Mouse (Mus musculus) bone marrow, adult 2 months (tissue): ENCODE measurements around the gene Pde4d. TPM values are rescaled to one million over a fixed set of nuclear protein-coding genes. Genes with fewer than 3 reads are reported as not detected.

Experiments
- H3K27ac ChIP-seq: fragments of 200-500 bp; 2 replicates; pipeline ENCODE4 v1.5.1; 2012; ENCODE audit warnings: low read depth, mild to moderate bottlenecking, control low read depth, inconsistent platforms, low read length; ENCODE audit not compliant: control insufficient read depth, poor library complexity, insufficient read depth
- H3K4me1 ChIP-seq: fragments of 200-500 bp; 2 replicates; pipeline ENCODE4 v1.6.1; 2011; ENCODE audit warnings: low read length; ENCODE audit not compliant: control insufficient read depth, insufficient read depth
- H3K4me3 ChIP-seq: fragments of 200-500 bp; replicated peaks from 2 replicates; pipeline ENCODE3; 2011; ENCODE audit warnings: mild to moderate bottlenecking, low read depth, low read length, control low read depth; ENCODE audit not compliant: control insufficient read depth
- CTCF ChIP-seq: fragments of 200-500 bp; IDR thresholded peaks from 2 replicates; pipeline ENCODE4 v1.5.1; 2011; ENCODE audit warnings: low read length, control low read depth; ENCODE audit not compliant: control insufficient read depth, insufficient read depth
- POLR2A ChIP-seq: fragments of 200-500 bp; IDR thresholded peaks from 2 replicates; pipeline ENCODE4 v1.6.1; 2011; ENCODE audit warnings: low read depth, mild to moderate bottlenecking, control low read depth, low read length, borderline replicate concordance; ENCODE audit not compliant: control insufficient read depth
- WGBS: fragments of 180-500 bp; shearing (Covaris S2); methylation state at CpG from one replicate; pipeline ENCODE4 v1.1.7; 2018; 5-methylcytosine and 5-hydroxymethylcytosine counted together
- polyA plus RNA-seq: library from polyadenylated mRNA; stranded (reverse); fragments of >200 nt; gene quantifications from 2 replicates; pipeline ENCODE4 v1.2.4, GENCODE M21; 2011; ENCODE audit warnings: low replicate concordance; ENCODE audit not compliant: missing spikeins, insufficient read depth, insufficient read length

The Pde4d gene
- polyA plus RNA-seq, 1 experiment, result 17.6 TPM

GRCm38 (mm10) chr13:109205541-109205940 lies 755.8 kb downstream of the Pde4d start:
- H3K27ac ChIP-seq, result no peak overlapping the region
- 27% methylated on average over 9 of the region's 9 CpGs for WGBS

GRCm38 (mm10) chr13:109208607-109209006 lies 758.9 kb downstream of the Pde4d start:
- no peak overlapping the region for H3K27ac ChIP-seq
- H3K4me3 ChIP-seq, result no peak overlapping the region
- H3K4me1 ChIP-seq, result peaks cover 1% of the 10 kb centered on the region; the same call in 1 of the 2 replicates
- TF ChIP-seq POLR2A, result no peak
- TF ChIP-seq CTCF, result no peak
- WGBS, result 85% methylated on average over 16 of the region's 16 CpGs

More at GRCm38 (mm10) chr13:109205541-109205940, 755.8 kb downstream of the Pde4d start:
- TF ChIP-seq POLR2A (no peak), CTCF (no peak)
- Histone ChIP-seq H3K4me3 (no peak overlapping the region), H3K4me1 (peaks cover 1% of the 10 kb centered on the region; the same call in 1 of the 2 replicates)

GRCm38 (mm10) chr13:109209413-109209812 lies 759.7 kb downstream of the Pde4d start:
- no peak for TF ChIP-seq CTCF
- no peak for TF ChIP-seq POLR2A
- Histone ChIP-seq H3K27ac (no peak overlapping the region), H3K4me3 (no peak overlapping the region), H3K4me1 (peaks cover 1% of the 10 kb centered on the region; the same call in 1 of the 2 replicates)
- 29% methylated on average over 6 of the region's 6 CpGs for WGBS

GRCm38 (mm10) chr13:109210403-109210802 lies 760.7 kb downstream of the Pde4d start:
- TF ChIP-seq POLR2A (no peak), CTCF (peak; percentile 81)
- 3% methylated on average over 4 of the region's 4 CpGs for WGBS
- H3K4me1 ChIP-seq, result peaks cover 1% of the 10 kb centered on the region; the same call in 1 of the 2 replicates

GRCm38 (mm10) chr13:109211471-109211870 lies 761.7 kb downstream of the Pde4d start:
- TF ChIP-seq CTCF, result no peak
- Histone ChIP-seq H3K27ac (no peak overlapping the region), H3K4me3 (no peak overlapping the region), H3K4me1 (peaks cover 1% of the 10 kb centered on the region; the same call in 1 of the 2 replicates)
- 45% methylated on average over 8 of the region's 8 CpGs for WGBS

More at GRCm38 (mm10) chr13:109210403-109210802, 760.7 kb downstream of the Pde4d start:
- no peak overlapping the region for H3K27ac ChIP-seq
- no peak overlapping the region for H3K4me3 ChIP-seq

GRCm38 (mm10) chr13:109211941-109212487 lies 762.3 kb downstream of the Pde4d start:
- H3K4me3 ChIP-seq, result peak overlapping the region; percentile 23
- no peak overlapping the region for H3K27ac ChIP-seq
- H3K4me1 ChIP-seq, result peaks cover 1% of the 10 kb centered on the region; the same call in 1 of the 2 replicates
- TF ChIP-seq CTCF (no peak), POLR2A (no peak)
- 14% methylated on average over 16 of the region's 16 CpGs for WGBS

- Histone ChIP-seq H3K4me3 (no peak overlapping the region), H3K4me1 (peaks cover 1% of the 10 kb centered on the region; the same call in 1 of the 2 replicates), H3K27ac (no peak overlapping the region)
- WGBS, result 15% methylated on average over 13 of the region's 13 CpGs
- TF ChIP-seq POLR2A (no peak), CTCF (no peak)
These were observed 763.2 kb downstream of the Pde4d start for GRCm38 (mm10) chr13:109212788-109213473.

- no peaks in the 10 kb centered on the region for H3K4me1 ChIP-seq
- H3K27ac ChIP-seq, result no peak overlapping the region
- H3K4me3 ChIP-seq, result no peak overlapping the region
- no peak for TF ChIP-seq CTCF
- TF ChIP-seq POLR2A, result no peak
- 80% methylated on average over 8 of the region's 8 CpGs for WGBS
These were observed 769.4 kb downstream of the Pde4d start for GRCm38 (mm10) chr13:109219019-109219725.
